In genomic region chr4:21686934-21687333, GRCm38 (mm10) we compare ENCODE assay signal across 16 mouse cellular contexts. TPM values are rescaled to one million over a fixed set of nuclear protein-coding genes. Genes with fewer than 3 reads are reported as not detected.
DNase-seq lines count a peak whose midpoint lies in the region; ATAC-seq and TF ChIP-seq lines count a peak whose summit lies in the region.
"Had no signal": no experiment of that assay in that cellular context is flagged by ENCODE, and none has a peak within 500 bp of the region (broad histone marks: within the 10 kb centered on the region; RNA-seq: fewer than 3 reads in every experiment).

No protein-coding gene starts in this region.

- no peak for ATAC-seq in hindbrain, embryonic 12.5 days (ENCODE audit: low FRiP score)
- no peak for ATAC-seq in midbrain, postnatal 0 days (ENCODE audit: low FRiP score)
- no peak for ATAC-seq in midbrain, embryonic 11.5 days (ENCODE audit: low FRiP score)
- ATAC-seq in embryonic facial prominence, embryonic 11.5 days (replicated peaks; ENCODE audit: insufficient number of reproducible peaks, low FRiP score, low TSS enrichment, low read depth) = no peak

- H3K9ac ChIP-seq in hindbrain, embryonic 12.5 days = no peak overlapping the region
- H3K9ac ChIP-seq in midbrain, postnatal 0 days (replicated peaks; ENCODE audit: low read length, poor library complexity, severe bottlenecking) = no peak overlapping the region
- no peak overlapping the region for H3K9ac ChIP-seq in midbrain, embryonic 11.5 days (ENCODE audit: low read length)
- no peak overlapping the region for H3K9ac ChIP-seq in embryonic facial prominence, embryonic 11.5 days (replicated peaks; ENCODE audit: low read length)
- H3K9ac ChIP-seq: heart, embryonic 15.5 days had no signal

- under 1% methylated on average over 5 of the region's 5 CpGs for WGBS in hindbrain, embryonic 10.5 days
- WGBS in hindbrain, embryonic 12.5 days = 3% methylated on average over 5 of the region's 5 CpGs
- 2% methylated on average over 5 of the region's 5 CpGs for WGBS in midbrain, postnatal 0 days
- WGBS in midbrain, embryonic 11.5 days = 0% methylated on average over 5 of the region's 5 CpGs
- WGBS in embryonic facial prominence, embryonic 11.5 days = 0% methylated on average over 5 of the region's 5 CpGs
- 1% methylated on average over 5 of the region's 5 CpGs for WGBS in heart, embryonic 10.5 days

- peak; percentile 66 for DNase-seq in hindbrain, embryonic 10.5 days (ENCODE audit: low spot score)
- no peak for DNase-seq in midbrain, postnatal 0 days (ENCODE audit: low spot score)
- no peak for DNase-seq in midbrain, embryonic 11.5 days (ENCODE audit: low spot score, missing footprints)
- peak; percentile 48 for DNase-seq in embryonic facial prominence, embryonic 11.5 days (ENCODE audit: low spot score)
- DNase-seq in heart, embryonic 10.5 days (ENCODE audit: low spot score) = no peak
- no peak for DNase-seq in urinary bladder, postnatal 36 days (ENCODE audit: low spot score in 2 of 2)
- DNase-seq in kidney, postnatal 10 days = no peak
- DNase-seq: adrenal gland, postnatal 14 days; cerebellum, postnatal 36 days; kidney, postnatal 36 days; lung, adult 2 months; thymus, postnatal 14 days had no signal

- TF ChIP-seq CTCF in midbrain, postnatal 0 days (IDR thresholded peaks at IDR 0.05) = peak; percentile 46

- H3K27me3 ChIP-seq in hindbrain, embryonic 10.5 days (ENCODE audit: insufficient read depth, poor library complexity, severe bottlenecking) = peaks cover 99% of the 10 kb centered on the region
- peaks cover 91% of the 10 kb centered on the region for H3K27me3 ChIP-seq in hindbrain, embryonic 12.5 days
- H3K27me3 ChIP-seq in midbrain, postnatal 0 days (ENCODE audit: insufficient read depth, low read length) = peaks cover 83% of the 10 kb centered on the region
- H3K27me3 ChIP-seq in midbrain, embryonic 11.5 days (ENCODE audit: control insufficient read depth, insufficient read depth, low read length) = peaks cover 96% of the 10 kb centered on the region
- peaks cover 83% of the 10 kb centered on the region for H3K27me3 ChIP-seq in embryonic facial prominence, embryonic 11.5 days (ENCODE audit: control insufficient read depth, insufficient read depth, low read length)
- H3K27me3 ChIP-seq in heart, embryonic 10.5 days (ENCODE audit: insufficient read depth, poor library complexity, severe bottlenecking) = peaks cover 99% of the 10 kb centered on the region

- H3K4me1 ChIP-seq in hindbrain, embryonic 10.5 days (replicated peaks) = peaks cover 16% of the 10 kb centered on the region
- H3K4me1 ChIP-seq in hindbrain, embryonic 12.5 days = peaks cover 10% of the 10 kb centered on the region
- 0 out of 2 replicates have a peak, but pooled peaks cover 3% of the 10 kb centered on the region for H3K4me1 ChIP-seq in midbrain, postnatal 0 days (ENCODE audit: insufficient read depth, low read length)
- peaks cover 17% of the 10 kb centered on the region for H3K4me1 ChIP-seq in midbrain, embryonic 11.5 days (ENCODE audit: control insufficient read depth, insufficient read depth, low read length)
- H3K4me1 ChIP-seq in embryonic facial prominence, embryonic 11.5 days (ENCODE audit: control insufficient read depth, insufficient read depth, low read length) = no peaks in the 10 kb centered on the region
- H3K4me1 ChIP-seq in heart, embryonic 10.5 days = peaks cover 8% of the 10 kb centered on the region

- H3K36me3 ChIP-seq in hindbrain, embryonic 10.5 days = no peaks in the 10 kb centered on the region
- H3K36me3 ChIP-seq in hindbrain, embryonic 12.5 days = no peaks in the 10 kb centered on the region
- H3K36me3 ChIP-seq in midbrain, postnatal 0 days (ENCODE audit: insufficient read depth, low read length) = no peaks in the 10 kb centered on the region
- no peaks in the 10 kb centered on the region for H3K36me3 ChIP-seq in midbrain, embryonic 11.5 days (ENCODE audit: control insufficient read depth, insufficient read depth, low read length)
- H3K36me3 ChIP-seq in embryonic facial prominence, embryonic 11.5 days (replicated peaks; ENCODE audit: control insufficient read depth, insufficient read depth, low read depth, low read length) = no peaks in the 10 kb centered on the region
- no peaks in the 10 kb centered on the region for H3K36me3 ChIP-seq in heart, embryonic 10.5 days
- H3K36me3 ChIP-seq: heart, embryonic 15.5 days had no signal

- no peaks in the 10 kb centered on the region for H3K9me3 ChIP-seq in hindbrain, embryonic 10.5 days
- no peaks in the 10 kb centered on the region for H3K9me3 ChIP-seq in hindbrain, embryonic 12.5 days (replicated peaks)
- no peaks in the 10 kb centered on the region for H3K9me3 ChIP-seq in midbrain, postnatal 0 days (ENCODE audit: low read length)
- H3K9me3 ChIP-seq in midbrain, embryonic 11.5 days (ENCODE audit: control insufficient read depth, low read length) = no peaks in the 10 kb centered on the region
- no peaks in the 10 kb centered on the region for H3K9me3 ChIP-seq in embryonic facial prominence, embryonic 11.5 days (replicated peaks; ENCODE audit: control insufficient read depth, low read length)
- no peaks in the 10 kb centered on the region for H3K9me3 ChIP-seq in heart, embryonic 10.5 days
- H3K9me3 ChIP-seq: heart, embryonic 15.5 days had no signal

- H3K4me3 ChIP-seq in hindbrain, embryonic 10.5 days = no peak overlapping the region
- H3K4me3 ChIP-seq in hindbrain, embryonic 12.5 days = no peak overlapping the region
- no peak overlapping the region for H3K4me3 ChIP-seq in midbrain, postnatal 0 days (ENCODE audit: low read depth, low read length)
- H3K4me3 ChIP-seq in midbrain, embryonic 11.5 days (ENCODE audit: low read depth, low read length) = no peak overlapping the region
- H3K4me3 ChIP-seq in embryonic facial prominence, embryonic 11.5 days (ENCODE audit: low read depth, low read length) = no peak overlapping the region
- H3K4me3 ChIP-seq in heart, embryonic 10.5 days = no peak overlapping the region
- H3K4me3 ChIP-seq: heart, embryonic 15.5 days had no signal

- no peak overlapping the region for H3K27ac ChIP-seq in hindbrain, embryonic 10.5 days
- no peak overlapping the region for H3K27ac ChIP-seq in hindbrain, embryonic 12.5 days
- no peak overlapping the region for H3K27ac ChIP-seq in midbrain, postnatal 0 days (ENCODE audit: low read depth, low read length)
- H3K27ac ChIP-seq in midbrain, embryonic 11.5 days (ENCODE audit: low read depth, low read length) = no peak overlapping the region
- no peak overlapping the region for H3K27ac ChIP-seq in embryonic facial prominence, embryonic 11.5 days (replicated peaks; ENCODE audit: low read depth, low read length)
- H3K27ac ChIP-seq in heart, embryonic 10.5 days = no peak overlapping the region
- H3K27ac ChIP-seq: heart, embryonic 15.5 days had no signal

- H3K4me2 ChIP-seq in hindbrain, embryonic 12.5 days (replicated peaks) = no peak overlapping the region
- H3K4me2 ChIP-seq in midbrain, postnatal 0 days (ENCODE audit: low read depth, low read length, poor library complexity, severe bottlenecking) = no peak overlapping the region
- H3K4me2 ChIP-seq in midbrain, embryonic 11.5 days = no peak overlapping the region
- H3K4me2 ChIP-seq in embryonic facial prominence, embryonic 11.5 days (ENCODE audit: low read depth, low read length) = no peak overlapping the region
- H3K4me2 ChIP-seq: heart, embryonic 15.5 days had no signal

RNA-seq across cellular contexts. Expression of gene Prdm13, which starts 1.2 kb away (rescaled TPM):
- polyA plus RNA-seq in hindbrain, embryonic 10.5 days (2016; fragmentation: Nextera tagmentation; extraction: Ambion mirVana) = 1.3 and 5.6 TPM in 2 replicates
- polyA plus RNA-seq in hindbrain, embryonic 12.5 days (2016; fragmentation: Nextera tagmentation; extraction: Ambion mirVana) = 7.8 and 8.9 TPM in 2 replicates
- total RNA-seq in midbrain, postnatal 0 days (2014; rRNA removed) = 0.76 and 2.7 TPM in 2 replicates
- polyA plus RNA-seq in midbrain, postnatal 0 days (2015; fragmentation: Nextera tagmentation; extraction: Ambion mirVana) = 0.26 and 0.29 TPM in 2 replicates
- polyA plus RNA-seq in midbrain, embryonic 11.5 days (2014; fragmentation: Nextera tagmentation; extraction: Ambion mirVana) = 0.15 and 0.25 TPM in 2 replicates
- polyA plus RNA-seq in embryonic facial prominence, embryonic 11.5 days (2014; fragmentation: Nextera tagmentation; extraction: Ambion mirVana) = 0.29 and 0.53 TPM in 2 replicates
- polyA plus RNA-seq in heart, embryonic 10.5 days (2016; fragmentation: Nextera tagmentation; extraction: Ambion mirVana) = not detected in 2 replicates
- total RNA-seq: adrenal gland, postnatal 14 days; gastrocnemius, postnatal 4 days had no signal
- polyA plus RNA-seq: heart, embryonic 15.5 days; limb, embryonic 14.5 days; lung, adult 2 months had no signal

RNA-seq across cellular contexts. Expression of gene Ccnc, which starts 40.6 kb away (rescaled TPM):
- polyA plus RNA-seq in hindbrain, embryonic 10.5 days (2016; fragmentation: Nextera tagmentation; extraction: Ambion mirVana) = 59.9 and 65.1 TPM in 2 replicates
- 62.6 and 62.8 TPM in 2 replicates for polyA plus RNA-seq in hindbrain, embryonic 12.5 days (2016; fragmentation: Nextera tagmentation; extraction: Ambion mirVana)
- total RNA-seq in midbrain, postnatal 0 days (2014; rRNA removed) = 29.2 and 39.1 TPM in 2 replicates
- 59.6 and 63.0 TPM in 2 replicates for polyA plus RNA-seq in midbrain, postnatal 0 days (2015; fragmentation: Nextera tagmentation; extraction: Ambion mirVana)
- polyA plus RNA-seq in midbrain, embryonic 11.5 days (2014; fragmentation: Nextera tagmentation; extraction: Ambion mirVana) = 89.6 and 102 TPM in 2 replicates
- polyA plus RNA-seq in embryonic facial prominence, embryonic 11.5 days (2014; fragmentation: Nextera tagmentation; extraction: Ambion mirVana) = 61.3 and 67.5 TPM in 2 replicates
- polyA plus RNA-seq in heart, embryonic 10.5 days (2016; fragmentation: Nextera tagmentation; extraction: Ambion mirVana) = 31.2 and 36.0 TPM in 2 replicates

Comparison
In these comparisons a context has a peak if more than half of its experiments do, and no peak if none do; other contexts are left out.
1. DNase-seq: peak in hindbrain, embryonic 10.5 days (single experiment) and embryonic facial prominence, embryonic 11.5 days (single experiment); none in midbrain, postnatal 0 days (single experiment), midbrain, embryonic 11.5 days (single experiment), heart, embryonic 10.5 days (single experiment), urinary bladder, postnatal 36 days (0 of 2) and kidney, postnatal 10 days (single experiment).